Mouse (Mus musculus): Measurements from ENCODE around the gene Npm3.

- no peak for TF ChIP-seq POLR2A (IDR thresholded peaks at IDR 0.05; ENCODE audit: extremely low read depth, insufficient read depth, low read length)
- TF ChIP-seq CTCF (IDR thresholded peaks at IDR 0.05; ENCODE audit: extremely low read depth, insufficient read depth, low read length): no peak
Measured at GRCm38 (mm10) chr19:45733564-45733963, 15.8 kb downstream of the Npm3 start.

Data from cortical plate, adult 2 months (tissue).